Mouse (Mus musculus) hindbrain, embryonic 16.5 days (tissue): ENCODE measurements around the gene Asf1b. TPM values are rescaled to one million over a fixed set of nuclear protein-coding genes. Genes with fewer than 3 reads are reported as not detected.
"Not testable (repeated sequence)": the region's sequence is repeated elsewhere in the genome, so short reads cannot be mapped to it uniquely, and the experiment has no call there.

Experiments
- ATAC-seq: fragments of 200-750 bp; cut with Nextera tagmentation; 2 replicates; pipeline ENCODE4 v1.8.0; 2017; ENCODE audit warnings: moderate TSS enrichment, moderate library complexity
- H3K27ac ChIP-seq: fragments of 300-500 bp; sonication (generic); 2 replicates; pipeline ENCODE4 v1.5.1; 2014; ENCODE audit warnings: low read depth, mild to moderate bottlenecking, control low read depth, low read length, moderate library complexity
- H3K27me3 ChIP-seq: fragments of 300-500 bp; sonication (generic); replicated peaks from 2 replicates; pipeline ENCODE4 v1.6.1; 2014; ENCODE audit warnings: low read length; ENCODE audit not compliant: control insufficient read depth, insufficient read depth
- H3K36me3 ChIP-seq: fragments of 300-500 bp; sonication (generic); 2 replicates; pipeline ENCODE4 v1.6.1; 2014; ENCODE audit warnings: mild to moderate bottlenecking, low read length, moderate library complexity, mixed read lengths; ENCODE audit not compliant: control insufficient read depth, insufficient read depth
- H3K4me1 ChIP-seq: fragments of 300-500 bp; sonication (generic); 2 replicates; pipeline ENCODE4 v1.6.1; 2014; ENCODE audit warnings: low read depth, low read length; ENCODE audit not compliant: control insufficient read depth, insufficient read depth
- H3K4me2 ChIP-seq: fragments of 300-500 bp; sonication (generic); 2 replicates; pipeline ENCODE4 v1.6.1; 2014; ENCODE audit warnings: mild to moderate bottlenecking, low read length, control low read depth, moderate library complexity
- H3K4me3 ChIP-seq: fragments of 300-500 bp; sonication (generic); 2 replicates; pipeline ENCODE4 v1.5.1; 2014; ENCODE audit warnings: mild to moderate bottlenecking, low read length, control low read depth, moderate library complexity
- H3K9ac ChIP-seq: fragments of 300-500 bp; sonication (generic); 2 replicates; pipeline ENCODE4 v1.6.1; 2014; ENCODE audit warnings: low read depth, mild to moderate bottlenecking, control low read depth, low read length, moderate library complexity
- H3K9me3 ChIP-seq: fragments of 300-500 bp; sonication (generic); 2 replicates; pipeline ENCODE4 v1.6.1; 2014; ENCODE audit warnings: mild to moderate bottlenecking, low read length, moderate library complexity; ENCODE audit not compliant: control insufficient read depth
- WGBS: fragments of 180-500 bp; shearing (Covaris S2); extraction: QIAGEN DNeasy Blood & Tissue Kit; methylation state at CpG from one replicate; pipeline ENCODE4 v1.1.7; 2014; 5-methylcytosine and 5-hydroxymethylcytosine counted together
- polyA plus RNA-seq: library from polyadenylated mRNA; unstranded; fragments of >200 nt; fragmentation: Nextera tagmentation; extraction: Ambion mirVana; gene quantifications from 2 replicates; pipeline ENCODE4 v1.2.1, GENCODE M21; 2015

The Asf1b gene
- polyA plus RNA-seq, 1 experiment from 2014 or later, result 9.8 TPM

GRCm38 (mm10) chr8:83980845-83981244, 25.5 kb downstream of the Asf1b start:
- Histone ChIP-seq H3K27me3 (no peaks in the 10 kb centered on the region), H3K4me1 (peaks cover 17% of the 10 kb centered on the region), H3K9ac (no peak overlapping the region), H3K4me2 (no peak overlapping the region), H3K9me3 (no peaks in the 10 kb centered on the region), H3K27ac (no peak overlapping the region), H3K4me3 (no peak overlapping the region), H3K36me3 (peaks cover 29% of the 10 kb centered on the region)
- no peak for ATAC-seq
- whole genome bisulfite sequencing, result 75% methylated on average over 8 of the region's 8 CpGs

- Histone ChIP-seq H3K4me2 (no peak overlapping the region), H3K4me3 (no peak overlapping the region), H3K27me3 (no peaks in the 10 kb centered on the region), H3K9ac (no peak overlapping the region), H3K27ac (no peak overlapping the region), H3K36me3 (peaks cover 35% of the 10 kb centered on the region), H3K4me1 (peaks cover 17% of the 10 kb centered on the region), H3K9me3 (no peaks in the 10 kb centered on the region)
- no peak for ATAC-seq
- WGBS, result 93% methylated on average over 7 of the region's 7 CpGs
These were observed 26.2 kb downstream of the Asf1b start for GRCm38 (mm10) chr8:83981533-83981932.

- no peak for ATAC-seq
- peaks cover 8% of the 10 kb centered on the region for H3K4me1 ChIP-seq
- no peak overlapping the region for H3K9ac ChIP-seq
- no peak overlapping the region for H3K27ac ChIP-seq
- 88% methylated on average over 4 of the region's 4 CpGs for WGBS
- H3K4me3 ChIP-seq, result no peak overlapping the region
- H3K36me3 ChIP-seq, result peaks cover 42% of the 10 kb centered on the region
- H3K27me3 ChIP-seq, result no peaks in the 10 kb centered on the region
- H3K9me3 ChIP-seq, result no peaks in the 10 kb centered on the region
- no peak overlapping the region for H3K4me2 ChIP-seq
These were observed 27.1 kb downstream of the Asf1b start for GRCm38 (mm10) chr8:83982449-83982848.

- not testable (repeated sequence) for H3K27ac ChIP-seq, H3K9ac ChIP-seq, H3K4me2 ChIP-seq, H3K4me1 ChIP-seq, H3K4me3 ChIP-seq, H3K27me3 ChIP-seq, ATAC-seq, H3K9me3 ChIP-seq
- WGBS, result 98% methylated on average over 2 of the region's 2 CpGs
- H3K36me3 ChIP-seq, result peaks cover 46% of the 10 kb centered on the region
These were observed 27.9 kb downstream of the Asf1b start for GRCm38 (mm10) chr8:83983222-83983621.

- no peak overlapping the region for H3K27ac ChIP-seq
- H3K27me3 ChIP-seq, result no peaks in the 10 kb centered on the region
- H3K9me3 ChIP-seq, result no peaks in the 10 kb centered on the region
- H3K36me3 ChIP-seq, result peaks cover 59% of the 10 kb centered on the region
- ATAC-seq, result no peak
- 89% methylated on average over 7 of the region's 7 CpGs for WGBS
- no peak overlapping the region for H3K4me3 ChIP-seq
- H3K4me1 ChIP-seq, result no peaks in the 10 kb centered on the region
- H3K4me2 ChIP-seq, result no peak overlapping the region
- no peak overlapping the region for H3K9ac ChIP-seq
These were observed 33.9 kb downstream of the Asf1b start for GRCm38 (mm10) chr8:83989243-83989642.

- 0 out of 2 replicates have a peak, but pooled peaks have one; percentile 3 for ATAC-seq
- no peak overlapping the region for H3K4me3 ChIP-seq
- H3K27me3 ChIP-seq, result no peaks in the 10 kb centered on the region
These were observed 34.9 kb downstream of the Asf1b start for GRCm38 (mm10) chr8:83990170-83990569.

GRCm38 (mm10) chr8:83992488-83992887, 37.2 kb downstream of the Asf1b start:
- Histone ChIP-seq H3K4me2 (no peak overlapping the region), H3K27me3 (no peaks in the 10 kb centered on the region), H3K9me3 (no peaks in the 10 kb centered on the region), H3K4me3 (no peak overlapping the region), H3K9ac (no peak overlapping the region), H3K27ac (no peak overlapping the region), H3K36me3 (peaks cover 40% of the 10 kb centered on the region), H3K4me1 (peaks cover 4% of the 10 kb centered on the region; the same call in 1 of the 2 replicates)
- WGBS, result 88% methylated on average over 2 of the region's 2 CpGs
- ATAC-seq, result no peak

More at GRCm38 (mm10) chr8:83990170-83990569, 34.9 kb downstream of the Asf1b start:
- 96% methylated on average over 14 of the region's 14 CpGs for WGBS
- Histone ChIP-seq H3K9ac (no peak overlapping the region), H3K4me1 (no peaks in the 10 kb centered on the region), H3K4me2 (no peak overlapping the region), H3K27ac (no peak overlapping the region), H3K36me3 (peaks cover 56% of the 10 kb centered on the region), H3K9me3 (no peaks in the 10 kb centered on the region)

- no peak overlapping the region for H3K27ac ChIP-seq
- H3K4me2 ChIP-seq, result no peak overlapping the region
- 83% methylated on average over 3 of the region's 3 CpGs for WGBS
- H3K4me1 ChIP-seq, result peaks cover 8% of the 10 kb centered on the region
- no peak overlapping the region for H3K9ac ChIP-seq
- ATAC-seq, result no peak
- H3K27me3 ChIP-seq, result no peaks in the 10 kb centered on the region
- peaks cover 29% of the 10 kb centered on the region for H3K36me3 ChIP-seq
- H3K4me3 ChIP-seq, result no peak overlapping the region
- no peaks in the 10 kb centered on the region for H3K9me3 ChIP-seq
These were observed 38.7 kb downstream of the Asf1b start for GRCm38 (mm10) chr8:83994030-83994429.

GRCm38 (mm10) chr8:83995973-83996372, 40.7 kb downstream of the Asf1b start:
- Histone ChIP-seq H3K27me3 (no peaks in the 10 kb centered on the region; the same call in 1 of the 2 replicates), H3K4me3 (peak overlapping the region; percentile 82; the same call in 1 of the 2 replicates), H3K4me1 (peaks cover 15% of the 10 kb centered on the region), H3K4me2 (peak overlapping the region; percentile 87), H3K9ac (no peak overlapping the region), H3K27ac (no peak overlapping the region), H3K36me3 (peaks cover 12% of the 10 kb centered on the region; the same call in 1 of the 2 replicates), H3K9me3 (no peaks in the 10 kb centered on the region)
- ATAC-seq, result peak; percentile 13; the same call in 1 of the 2 replicates
- WGBS, result 10% methylated on average over 12 of the region's 12 CpGs
